Mouse (Mus musculus) E14TG2a.4 (cell line): ENCODE results near the gene Lamb3.

Source experiments
- CTCF ChIP-seq: conservative IDR thresholded peaks from 2 replicates; pipeline ENCODE4 v1.5.1; 2014; ENCODE audit warnings: low read length
- NANOG ChIP-seq: IDR thresholded peaks from 2 replicates; pipeline ENCODE4 v1.6.1; 2014; ENCODE audit warnings: borderline replicate concordance, low read length, mixed read lengths

DNA sequence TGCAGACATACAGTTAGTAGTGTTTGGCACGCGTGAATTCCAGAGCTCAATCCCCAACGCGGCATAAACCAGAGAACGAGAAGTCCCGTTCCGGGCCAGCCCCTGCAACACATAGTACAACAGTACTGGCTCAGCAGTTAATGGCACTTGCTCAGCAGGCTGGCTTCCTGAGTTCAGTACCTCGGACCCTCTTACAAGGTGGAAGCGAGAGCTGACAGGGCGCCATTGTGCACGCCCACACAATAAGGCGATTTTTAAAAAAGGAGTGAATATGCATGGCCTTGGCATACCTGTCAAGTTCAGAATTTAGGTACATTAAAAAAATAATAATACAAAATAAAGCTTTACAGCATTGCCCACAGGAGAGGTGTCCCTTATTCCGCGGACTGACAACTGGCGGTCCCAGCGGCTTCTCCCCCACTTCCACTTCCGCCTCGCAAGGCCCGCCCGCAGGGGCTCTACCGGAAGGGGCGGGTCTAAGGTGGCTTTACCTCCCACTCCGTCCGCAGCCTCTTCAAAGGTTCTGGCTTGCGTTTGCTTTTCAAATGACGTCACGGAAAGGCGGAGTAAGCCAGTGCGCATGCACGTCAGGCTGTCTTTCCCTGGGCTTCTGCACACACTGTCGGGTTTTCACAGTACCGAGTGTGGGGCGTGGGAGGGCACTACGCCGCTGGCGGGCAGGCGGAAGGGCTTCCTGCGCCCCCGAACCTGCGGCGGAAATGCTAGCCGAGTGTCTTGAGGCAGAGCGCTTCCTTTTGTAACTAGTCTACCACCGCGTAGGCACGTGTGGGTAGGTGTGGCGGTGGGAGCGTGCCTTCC lies 34.3 kb upstream of the Lamb3 start:
- TF ChIP-seq CTCF (no peak), NANOG (no peak)
